Mouse (Mus musculus): ENCODE measurements around the gene Vasp. TPM values are rescaled to one million over a fixed set of nuclear protein-coding genes. Genes with fewer than 3 reads are reported as not detected.

Gene Vasp
- polyA plus RNA-seq, 1 experiment from 2014 or later, result 70.0 TPM

DNA sequence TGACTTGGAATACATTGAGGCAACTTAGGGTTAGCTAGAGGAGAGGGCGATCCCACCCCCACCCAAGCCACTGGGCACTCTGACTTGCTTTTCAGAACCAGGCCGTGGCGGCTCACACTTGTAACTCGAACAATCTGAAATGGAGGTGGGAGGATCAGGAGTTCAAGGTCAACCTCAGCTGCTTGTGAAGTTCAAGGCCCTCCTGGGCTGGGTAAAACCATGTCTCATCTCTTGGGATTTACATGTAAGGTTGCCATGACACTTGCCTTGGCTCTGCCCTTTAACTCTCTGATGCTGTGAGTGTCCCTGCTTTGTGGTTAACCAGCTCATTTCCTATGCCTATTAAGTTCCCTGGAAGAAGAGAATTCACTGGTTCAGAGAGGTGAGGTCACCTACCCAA lies 62.1 kb downstream of the Vasp start:
- no peak for DNase-seq (ENCODE audit: low spot score)
- WGBS, result 79% methylated on average over 4 of the region's 4 CpGs
- 0 out of 2 replicates have a peak, but pooled peaks cover 5% of the 10 kb centered on the region for H3K9me3 ChIP-seq (ENCODE audit: control insufficient read depth, low read length)
- no peaks in the 10 kb centered on the region for H3K4me1 ChIP-seq (ENCODE audit: control insufficient read depth, insufficient read depth, low read length)
- H3K4me2 ChIP-seq (ENCODE audit: low read depth, low read length), result no peak overlapping the region
- no peaks in the 10 kb centered on the region; the same call in 1 of the 2 replicates for H3K27me3 ChIP-seq (replicated peaks; ENCODE audit: control insufficient read depth, insufficient read depth, low read length)
- no peak overlapping the region for H3K9ac ChIP-seq (ENCODE audit: low read depth, low read length)
- peaks cover 16% of the 10 kb centered on the region for H3K36me3 ChIP-seq (ENCODE audit: control insufficient read depth, insufficient read depth, low read length)
- no peak for ATAC-seq (ENCODE audit: low read depth)
- H3K27ac ChIP-seq (replicated peaks; ENCODE audit: low read depth, low read length), result no peak overlapping the region
- no peak overlapping the region for H3K4me3 ChIP-seq (ENCODE audit: low read depth, low read length)

DNA sequence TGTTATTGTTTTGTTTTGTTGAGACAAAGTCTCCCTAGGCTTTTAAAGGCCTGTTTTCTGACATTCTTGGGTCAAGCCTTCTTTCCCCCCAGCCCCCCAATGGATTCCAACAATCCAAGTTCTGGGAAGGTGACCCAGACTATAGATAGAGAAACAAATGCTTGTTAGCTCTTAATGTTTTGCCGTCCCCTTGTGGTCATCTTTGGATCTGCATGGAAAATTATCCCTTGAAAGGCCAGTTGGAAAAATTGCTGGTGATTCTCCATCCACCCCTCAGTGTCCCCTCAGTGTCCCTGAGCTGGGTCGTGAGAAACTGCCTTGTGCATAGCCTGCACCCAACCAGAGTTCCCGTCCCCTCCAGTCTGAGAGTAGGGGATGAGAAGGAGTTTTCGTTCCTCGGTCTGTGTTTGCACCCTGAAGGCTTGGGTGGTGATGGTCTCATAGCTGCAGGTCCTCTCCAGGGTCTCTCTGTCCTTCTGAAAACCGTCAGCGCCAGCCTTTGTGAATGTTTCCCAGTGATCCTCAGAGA lies 62.6 kb downstream of the Vasp start:
- 0 out of 2 replicates have a peak, but pooled peaks cover 5% of the 10 kb centered on the region for H3K9me3 ChIP-seq (ENCODE audit: control insufficient read depth, low read length)
- no peaks in the 10 kb centered on the region; the same call in 1 of the 2 replicates for H3K27me3 ChIP-seq (replicated peaks; ENCODE audit: control insufficient read depth, insufficient read depth, low read length)
- no peak overlapping the region for H3K4me2 ChIP-seq (ENCODE audit: low read depth, low read length)
- DNase-seq (ENCODE audit: low spot score) (peak; percentile 48), ATAC-seq (ENCODE audit: low read depth) (no peak; the same call in 1 of the 2 replicates)
- no peak overlapping the region for H3K27ac ChIP-seq (replicated peaks; ENCODE audit: low read depth, low read length)
- WGBS, result 47% methylated on average over 7 of the region's 7 CpGs
- no peak overlapping the region for H3K4me3 ChIP-seq (ENCODE audit: low read depth, low read length)
- H3K36me3 ChIP-seq (ENCODE audit: control insufficient read depth, insufficient read depth, low read length), result peaks cover 20% of the 10 kb centered on the region
- no peaks in the 10 kb centered on the region for H3K4me1 ChIP-seq (ENCODE audit: control insufficient read depth, insufficient read depth, low read length)
- H3K9ac ChIP-seq (ENCODE audit: low read depth, low read length), result no peak overlapping the region

DNA sequence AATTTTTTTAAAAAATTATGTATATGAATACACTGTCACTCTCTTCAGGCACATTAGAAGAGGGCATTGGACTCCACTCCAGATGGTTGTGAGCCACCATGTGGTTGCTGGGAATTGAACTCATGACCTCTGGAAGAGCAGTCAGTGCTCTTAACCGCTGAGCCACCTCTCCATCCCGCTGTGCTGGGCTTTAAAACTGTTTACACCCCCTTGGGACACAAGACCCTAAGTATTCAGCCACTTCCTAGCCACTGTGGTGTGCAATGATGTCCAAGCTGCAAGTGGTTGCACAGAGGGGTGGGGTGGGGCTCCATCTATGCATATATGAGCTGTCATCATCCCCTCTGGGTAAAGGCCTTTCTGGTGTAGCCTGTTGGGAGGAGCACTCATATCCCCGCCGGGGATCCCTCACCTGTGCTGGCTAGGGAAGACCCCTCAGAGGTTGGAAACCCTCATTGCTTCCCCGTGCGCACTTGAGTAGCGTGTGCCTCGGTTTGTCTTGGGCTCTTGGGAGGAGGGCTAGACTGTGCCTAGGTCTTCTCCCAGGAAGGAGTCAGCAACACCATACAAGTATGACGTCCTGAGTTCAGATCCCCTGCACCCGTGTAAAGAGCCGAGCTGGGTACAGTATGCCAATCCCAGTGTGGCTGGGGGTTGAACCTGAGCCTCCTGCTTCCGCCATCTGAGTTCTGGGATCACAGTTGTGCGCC lies 63.3 kb downstream of the Vasp start:
- Histone ChIP-seq H3K9me3 (ENCODE audit: control insufficient read depth, low read length) (0 out of 2 replicates have a peak, but pooled peaks cover 5% of the 10 kb centered on the region), H3K36me3 (ENCODE audit: control insufficient read depth, insufficient read depth, low read length) (peaks cover 25% of the 10 kb centered on the region), H3K9ac (ENCODE audit: low read depth, low read length) (no peak overlapping the region), H3K4me2 (ENCODE audit: low read depth, low read length) (no peak overlapping the region), H3K27ac (replicated peaks; ENCODE audit: low read depth, low read length) (no peak overlapping the region), H3K4me1 (ENCODE audit: control insufficient read depth, insufficient read depth, low read length) (no peaks in the 10 kb centered on the region), H3K27me3 (replicated peaks; ENCODE audit: control insufficient read depth, insufficient read depth, low read length) (no peaks in the 10 kb centered on the region; the same call in 1 of the 2 replicates), H3K4me3 (ENCODE audit: low read depth, low read length) (no peak overlapping the region)
- 83% methylated on average over 13 of the region's 13 CpGs for WGBS
- 0 out of 2 replicates have a peak, but pooled peaks have one; percentile 21 for ATAC-seq (ENCODE audit: low read depth)
- no peak for DNase-seq (ENCODE audit: low spot score)

Other genes with a start within 250 kb of the Vasp start
- gene Foxa3, start 248.3 kb downstream of the Vasp start, polyA plus RNA-seq (2014; fragmentation: Nextera tagmentation; extraction: Ambion mirVana), result 0.56 and 1.6 TPM in 2 replicates
- 23.6 and 23.8 TPM in 2 replicates for gene Sympk, start 247.4 kb downstream of the Vasp start, polyA plus RNA-seq (2014; fragmentation: Nextera tagmentation; extraction: Ambion mirVana)
- gene Rsph6a, start 217.1 kb downstream of the Vasp start, polyA plus RNA-seq (2014; fragmentation: Nextera tagmentation; extraction: Ambion mirVana), result not detected in 2 replicates
- 20.2 and 22.6 TPM in 2 replicates for gene Dmwd, start 195.6 kb downstream of the Vasp start, polyA plus RNA-seq (2014; fragmentation: Nextera tagmentation; extraction: Ambion mirVana)
- gene Dmpk, start 188.0 kb downstream of the Vasp start, polyA plus RNA-seq (2014; fragmentation: Nextera tagmentation; extraction: Ambion mirVana), result 43.3 and 58.2 TPM in 2 replicates
- 13.4 and 16.3 TPM in 2 replicates for gene Six5, start 177.2 kb downstream of the Vasp start, polyA plus RNA-seq (2014; fragmentation: Nextera tagmentation; extraction: Ambion mirVana)
- 1.7 and 2.6 TPM in 2 replicates for gene Gm4969, start 153.4 kb downstream of the Vasp start, polyA plus RNA-seq (2014; fragmentation: Nextera tagmentation; extraction: Ambion mirVana)
- 9.1 and 9.2 TPM in 2 replicates for gene Fbxo46, start 152.0 kb downstream of the Vasp start, polyA plus RNA-seq (2014; fragmentation: Nextera tagmentation; extraction: Ambion mirVana)
- 11.1 and 13.2 TPM in 2 replicates for gene Qpctl, start 122.5 kb downstream of the Vasp start, polyA plus RNA-seq (2014; fragmentation: Nextera tagmentation; extraction: Ambion mirVana)
- 130 and 131 TPM in 2 replicates for gene Snrpd2, start 122.1 kb downstream of the Vasp start, polyA plus RNA-seq (2014; fragmentation: Nextera tagmentation; extraction: Ambion mirVana)
- gene Gipr, start 105.7 kb downstream of the Vasp start, polyA plus RNA-seq (2014; fragmentation: Nextera tagmentation; extraction: Ambion mirVana), result 0.37 and 0.60 TPM in 2 replicates
- gene Eml2, start 95.4 kb downstream of the Vasp start, polyA plus RNA-seq (2014; fragmentation: Nextera tagmentation; extraction: Ambion mirVana), result 3.6 and 4.2 TPM in 2 replicates
- 1.7 and 2.3 TPM in 2 replicates for gene Gpr4, start 59.3 kb downstream of the Vasp start, polyA plus RNA-seq (2014; fragmentation: Nextera tagmentation; extraction: Ambion mirVana)
- 29.7 and 30.2 TPM in 2 replicates for gene Opa3, start 43.5 kb downstream of the Vasp start, polyA plus RNA-seq (2014; fragmentation: Nextera tagmentation; extraction: Ambion mirVana)
- gene Ppm1n, start 8.2 kb upstream of the Vasp start, polyA plus RNA-seq (2014; fragmentation: Nextera tagmentation; extraction: Ambion mirVana), result 0.49 TPM in 1 of 2 replicates, not detected in the other
- gene Rtn2, start 10.8 kb upstream of the Vasp start, polyA plus RNA-seq (2014; fragmentation: Nextera tagmentation; extraction: Ambion mirVana), result 53.7 and 57.0 TPM in 2 replicates
- 0.15 and 0.28 TPM in 2 replicates for gene Fosb, start 38.2 kb upstream of the Vasp start, polyA plus RNA-seq (2014; fragmentation: Nextera tagmentation; extraction: Ambion mirVana)
- gene Ercc1, start 73.0 kb upstream of the Vasp start, polyA plus RNA-seq (2014; fragmentation: Nextera tagmentation; extraction: Ambion mirVana), result 64.0 and 75.1 TPM in 2 replicates
- 18.8 and 21.6 TPM in 2 replicates for gene Cd3eap, start 87.7 kb upstream of the Vasp start, polyA plus RNA-seq (2014; fragmentation: Nextera tagmentation; extraction: Ambion mirVana)
- 11.2 and 11.6 TPM in 2 replicates for gene Ppp1r13l, start 87.9 kb upstream of the Vasp start, polyA plus RNA-seq (2014; fragmentation: Nextera tagmentation; extraction: Ambion mirVana)
- gene Ercc2, start 110.2 kb upstream of the Vasp start, polyA plus RNA-seq (2014; fragmentation: Nextera tagmentation; extraction: Ambion mirVana), result 10.9 and 14.7 TPM in 2 replicates
- 10.2 and 15.3 TPM in 2 replicates for gene Klc3, start 132.3 kb upstream of the Vasp start, polyA plus RNA-seq (2014; fragmentation: Nextera tagmentation; extraction: Ambion mirVana)
- gene Ckm, start 133.0 kb upstream of the Vasp start, polyA plus RNA-seq (2014; fragmentation: Nextera tagmentation; extraction: Ambion mirVana), result 348 and 732 TPM in 2 replicates
- gene Mark4, start 187.0 kb upstream of the Vasp start, polyA plus RNA-seq (2014; fragmentation: Nextera tagmentation; extraction: Ambion mirVana), result 10.5 and 10.9 TPM in 2 replicates
- gene Exoc3l2, start 191.5 kb upstream of the Vasp start, polyA plus RNA-seq (2014; fragmentation: Nextera tagmentation; extraction: Ambion mirVana), result 1.4 and 1.7 TPM in 2 replicates
- 0.74 and 0.93 TPM in 2 replicates for gene Bloc1s3, start 236.6 kb upstream of the Vasp start, polyA plus RNA-seq (2014; fragmentation: Nextera tagmentation; extraction: Ambion mirVana)
- 61.8 and 67.3 TPM in 2 replicates for gene Trappc6a, start 236.6 kb upstream of the Vasp start, polyA plus RNA-seq (2014; fragmentation: Nextera tagmentation; extraction: Ambion mirVana)
- gene Nkpd1, start 246.0 kb upstream of the Vasp start, polyA plus RNA-seq (2014; fragmentation: Nextera tagmentation; extraction: Ambion mirVana), result 0.14 and 0.42 TPM in 2 replicates

Measured in embryonic facial prominence, embryonic 14.5 days (tissue).